Mouse (Mus musculus) cerebellum, adult (tissue): ENCODE data around the gene Tcn2.
"Not testable (repeated sequence)": the region's sequence is repeated elsewhere in the genome, so short reads cannot be mapped to it uniquely, and the experiment has no call there.

Experiments
- ATAC-seq: cut with Nextera tagmentation; 2 replicates; pipeline ENCODE4 v1.9.2; 2017; ENCODE audit warnings: mild to moderate bottlenecking, moderate library complexity, mixed read lengths; ENCODE audit not compliant: insufficient number of reproducible peaks, low FRiP score, low TSS enrichment

Tcn2 gene

DNA sequence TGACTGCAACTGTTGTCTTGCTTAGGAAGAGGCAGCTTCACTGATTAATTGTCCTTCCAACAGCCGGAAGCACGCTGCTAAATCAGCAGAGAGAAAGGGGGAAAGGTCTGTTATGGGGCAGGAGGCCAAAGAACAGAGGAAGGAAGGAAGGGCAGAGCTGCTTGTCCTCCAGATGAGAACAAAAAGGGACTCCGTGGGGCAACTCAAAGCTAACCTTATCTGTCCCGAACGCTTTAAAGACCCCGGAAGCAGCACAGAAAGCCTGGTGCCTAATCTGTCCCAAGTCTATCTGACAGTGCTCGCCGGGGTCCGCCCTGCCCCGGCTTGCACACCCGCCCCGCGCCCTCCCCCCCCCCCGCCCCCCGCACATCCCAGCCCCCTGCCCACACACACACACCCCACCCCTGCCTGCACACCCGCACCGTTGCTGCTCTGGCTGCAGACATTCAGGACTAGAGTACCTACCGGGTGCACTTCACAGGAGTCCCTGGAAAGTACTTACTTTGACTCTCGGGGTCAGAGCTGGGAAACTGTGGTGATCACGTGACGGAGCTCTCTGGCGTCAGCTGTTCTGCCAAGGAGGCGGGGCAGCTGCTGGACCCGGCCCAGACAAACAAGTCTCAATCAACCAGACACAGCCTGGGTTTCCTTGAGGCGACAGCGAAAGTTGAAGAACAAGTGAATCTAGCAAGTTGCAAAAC lies at the start of gene Tcn2:
Gene Tcn2, minus strand, starts transcription at position 649 of the 701 bp plus-strand sequence.
- no peak for ATAC-seq

DNA sequence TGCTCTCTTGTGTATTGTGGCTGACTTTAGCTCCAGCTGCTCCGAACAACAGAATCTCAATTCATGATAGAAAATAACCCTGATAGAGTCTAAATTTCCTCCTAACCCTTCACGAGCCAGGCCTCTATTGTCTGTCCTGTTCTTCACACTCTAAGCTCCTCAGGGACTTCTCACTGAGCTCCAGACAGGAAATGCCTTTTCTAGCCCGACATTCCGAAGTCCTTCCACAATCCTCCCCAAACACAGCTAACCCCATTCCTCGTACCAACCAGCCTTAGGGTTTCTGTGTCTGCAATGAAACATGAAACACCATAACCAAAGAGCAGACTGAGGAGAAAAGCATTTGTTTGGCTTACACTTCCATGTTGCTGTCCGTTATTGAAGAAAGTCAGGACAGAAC lies 49.6 kb upstream of the Tcn2 start:
- no peak for ATAC-seq

- no peak for ATAC-seq
These were observed 46.5 kb upstream of the Tcn2 start for GRCm38 (mm10) chr11:3978421-3978820.

GRCm38 (mm10) chr11:3976678-3977077 lies 44.7 kb upstream of the Tcn2 start, which contains the start of gene 4930556J24Rik:
TSS of gene 4930556J24Rik (minus strand) at chr11:3976778.
- ATAC-seq = no peak

DNA sequence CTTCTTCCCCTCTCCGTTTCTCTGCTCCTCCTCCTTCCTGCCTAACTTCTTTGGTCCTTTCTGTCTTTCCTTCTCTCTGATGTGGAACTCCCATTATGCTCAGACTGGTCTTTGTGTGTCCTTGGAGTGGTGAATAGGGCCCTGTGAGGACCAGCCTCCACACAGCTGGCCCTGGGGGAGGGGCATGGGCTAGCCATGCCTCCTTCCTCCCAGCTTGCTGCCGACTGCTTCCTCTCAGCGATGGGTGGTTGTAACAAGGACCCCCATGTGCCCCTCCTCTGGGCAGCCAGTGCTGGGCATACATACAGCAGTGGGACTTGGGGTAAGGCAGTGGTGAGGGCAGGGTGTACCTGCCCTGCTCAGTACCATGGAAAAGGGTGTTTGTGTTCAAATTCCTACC lies 42.4 kb upstream of the Tcn2 start:
- no peak for ATAC-seq

- no peak for ATAC-seq
These were observed 41.1 kb upstream of the Tcn2 start for GRCm38 (mm10) chr11:3973081-3973480.

GRCm38 (mm10) chr11:3970361-3970760 lies 38.4 kb upstream of the Tcn2 start:
- no peak for ATAC-seq

- ATAC-seq = no peak
These were observed 37.9 kb upstream of the Tcn2 start for GRCm38 (mm10) chr11:3969837-3970236.

- no peak for ATAC-seq
These were observed 32.6 kb upstream of the Tcn2 start for GRCm38 (mm10) chr11:3964416-3965172.

DNA sequence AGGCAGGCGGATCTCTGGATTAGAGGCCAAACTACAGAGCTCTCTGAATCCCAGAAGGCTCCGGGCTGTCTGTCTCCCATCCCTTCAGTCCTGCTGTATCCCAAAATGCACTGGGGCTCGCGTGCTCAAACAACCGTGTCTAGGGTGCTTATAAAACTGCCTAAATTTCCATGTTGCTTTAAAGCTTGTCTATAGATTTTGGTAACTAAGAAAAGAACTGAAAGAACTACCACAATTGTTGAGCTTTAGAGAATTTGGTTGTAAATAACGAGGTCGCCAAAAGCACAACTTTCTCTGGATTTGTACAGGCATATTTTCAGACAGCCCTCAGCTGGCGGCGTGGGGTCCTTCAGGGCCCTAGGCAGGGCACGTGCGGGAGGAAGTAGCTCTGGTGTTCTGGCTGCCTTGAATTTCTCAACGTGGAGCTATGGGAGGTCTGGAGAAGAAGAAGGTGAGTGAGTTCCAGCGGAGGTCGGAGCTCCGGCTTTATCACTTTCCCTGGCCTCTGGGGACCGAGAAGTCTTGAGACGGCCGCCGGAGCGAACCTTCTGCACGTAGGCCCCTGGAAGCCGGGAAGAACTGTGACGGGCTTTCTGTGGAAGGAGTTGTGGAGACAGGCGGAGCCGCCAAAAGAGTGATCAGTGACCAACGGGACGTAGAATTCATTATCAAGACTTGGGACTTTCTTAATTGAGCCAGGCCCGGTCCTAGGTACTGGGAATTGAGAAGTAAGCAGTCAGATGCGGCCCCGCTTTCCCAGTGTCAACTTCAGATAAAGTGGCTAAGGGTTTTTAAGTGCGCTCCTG lies 31.9 kb upstream of the Tcn2 start, which contains the start of gene Pes1:
Gene Pes1, plus strand, starts transcription at position 366 of the 806 bp plus-strand sequence.
- ATAC-seq = peak; percentile 89; the same call in 1 of the 2 replicates

GRCm38 (mm10) chr11:3963155-3963554 lies 31.2 kb upstream of the Tcn2 start:
- ATAC-seq = no peak

DNA sequence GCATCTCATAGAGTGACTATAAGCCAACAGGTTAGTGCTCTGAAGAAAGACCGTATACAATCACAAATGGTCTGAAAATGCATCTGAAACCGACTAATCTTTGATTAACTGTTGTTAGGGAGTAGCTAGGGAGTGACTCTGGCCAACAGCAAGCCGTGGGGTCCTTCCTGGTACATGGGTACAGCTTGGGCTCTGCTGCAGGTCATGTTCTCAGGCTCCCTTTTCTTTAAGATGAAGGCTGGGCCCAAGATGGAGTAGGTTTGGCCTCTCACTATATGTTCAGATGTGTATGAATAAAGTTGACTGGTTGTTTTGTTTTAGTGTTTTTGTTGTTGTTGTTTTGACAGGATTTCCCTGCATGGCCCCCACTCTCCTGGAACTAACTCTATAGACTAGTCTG lies 29.8 kb upstream of the Tcn2 start:
- ATAC-seq = no peak

DNA sequence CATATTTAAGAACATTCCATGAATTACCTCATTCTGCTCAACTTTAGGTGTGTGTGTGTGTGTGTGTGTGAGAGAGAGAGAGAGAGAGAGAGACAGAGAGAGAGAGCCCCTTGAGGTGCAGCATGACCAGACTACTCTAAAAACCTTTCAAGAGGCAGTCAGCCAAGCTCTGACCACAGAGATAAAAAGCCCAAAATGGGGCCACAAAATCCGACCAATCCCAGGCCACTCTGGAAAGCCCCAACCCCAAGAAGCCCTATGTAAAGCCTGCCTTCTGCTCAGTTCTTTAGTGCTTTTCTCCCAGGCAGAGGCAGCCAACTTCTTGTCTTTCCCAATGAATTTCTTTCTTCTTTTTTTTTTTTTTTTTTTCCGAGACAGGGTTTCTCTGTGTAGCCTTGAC lies 28.9 kb upstream of the Tcn2 start:
- ATAC-seq = no peak

- not testable (repeated sequence) for ATAC-seq
These were observed 23.4 kb upstream of the Tcn2 start for GRCm38 (mm10) chr11:3955371-3955770.

DNA sequence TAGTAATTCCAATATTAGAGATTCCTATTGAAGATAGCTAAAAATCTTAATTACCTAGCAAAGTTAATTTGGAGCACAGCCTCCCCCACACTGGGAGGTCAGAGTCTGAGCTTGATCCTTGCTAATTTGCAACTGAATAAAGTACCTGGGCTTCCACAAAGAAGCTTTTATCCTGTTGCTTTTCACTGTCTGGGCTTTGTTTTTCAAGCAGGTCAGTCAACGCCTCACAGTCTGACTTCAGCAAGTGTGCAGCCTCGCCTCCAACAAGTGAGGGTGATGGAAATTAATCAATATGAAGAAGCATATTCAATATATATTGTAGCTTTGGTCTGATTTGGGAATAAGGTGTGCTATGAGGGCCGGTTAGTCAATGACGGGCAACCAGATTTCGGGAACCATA lies 22.9 kb upstream of the Tcn2 start:
- ATAC-seq = not testable (repeated sequence)

- no peak for ATAC-seq
These were observed 14.4 kb upstream of the Tcn2 start for GRCm38 (mm10) chr11:3946386-3946785.

DNA sequence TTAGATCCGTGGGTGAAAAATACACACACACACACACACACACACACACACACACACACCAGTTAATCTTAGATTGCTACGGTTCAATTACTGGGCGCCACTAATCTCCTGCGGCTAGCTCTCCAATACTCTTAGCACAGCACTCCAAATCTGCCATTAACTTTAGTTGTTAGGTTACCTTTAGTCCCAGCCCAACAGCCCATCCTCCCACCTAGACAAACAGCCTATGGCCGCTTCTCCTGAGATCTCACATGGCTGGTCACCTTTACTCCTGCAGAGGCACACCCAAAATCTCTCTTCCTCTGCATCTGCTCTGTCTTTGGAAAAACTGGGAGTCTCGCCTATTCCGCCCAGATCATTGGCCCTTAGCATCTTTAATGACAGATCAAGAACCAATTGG lies 9.4 kb upstream of the Tcn2 start:
- no peak for ATAC-seq

GRCm38 (mm10) chr11:3937321-3937874 lies 5.4 kb upstream of the Tcn2 start:
- ATAC-seq = no peak

GRCm38 (mm10) chr11:3936318-3936717 lies 4.4 kb upstream of the Tcn2 start:
- ATAC-seq = no peak

DNA sequence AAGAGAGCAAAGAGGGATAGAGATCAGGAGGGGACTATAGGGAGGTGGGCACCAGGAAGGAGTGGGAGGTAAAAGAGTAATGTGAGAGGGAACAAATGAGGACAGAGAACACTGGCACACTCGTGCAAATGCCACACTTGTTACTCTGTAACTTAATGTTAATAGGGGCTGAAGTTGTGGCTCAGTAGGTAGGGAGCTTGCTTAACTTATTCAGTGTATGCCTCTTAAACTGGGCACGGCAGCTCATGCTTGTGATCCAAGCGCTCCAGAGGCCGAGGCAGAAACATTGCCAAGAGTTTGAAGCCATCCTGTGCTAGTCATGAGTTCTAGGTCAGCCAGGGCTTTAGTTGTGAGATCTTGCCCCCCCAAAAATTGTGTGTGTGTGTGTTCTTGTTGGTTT lies 3.2 kb upstream of the Tcn2 start:
- ATAC-seq = no peak
